Mouse (Mus musculus) kidney, adult 2 months (tissue): ENCODE measurements around the gene Dnajc8. TPM values are rescaled to one million over a fixed set of nuclear protein-coding genes. Genes with fewer than 3 reads are reported as not detected.

Source experiments
- DNase-seq: peaks from one replicate; pipeline ENCODE4 v3.0.0; 2021
- H3K27ac ChIP-seq: fragments of 200-500 bp; 2 replicates; pipeline ENCODE4 v1.5.1; 2012; ENCODE audit warnings: low read depth, low read length, control low read depth, inconsistent platforms; ENCODE audit not compliant: insufficient read depth
- H3K27me3 ChIP-seq: fragments of 200-500 bp; replicated peaks from 2 replicates; pipeline ENCODE4 v1.6.1; 2012; ENCODE audit warnings: mild to moderate bottlenecking, moderate library complexity, low read length, inconsistent platforms; ENCODE audit not compliant: control insufficient read depth, insufficient read depth
- H3K36me3 ChIP-seq: fragments of 200-500 bp; 2 replicates; pipeline ENCODE4 v1.6.1; 2012; ENCODE audit warnings: mild to moderate bottlenecking, moderate library complexity, low read length, inconsistent platforms; ENCODE audit not compliant: control insufficient read depth, insufficient read depth
- H3K4me1 ChIP-seq: fragments of 200-500 bp; 2 replicates; pipeline ENCODE4 v1.6.1; 2011; ENCODE audit warnings: low read length; ENCODE audit not compliant: control insufficient read depth, insufficient read depth
- H3K4me3 ChIP-seq: fragments of 200-500 bp; 2 replicates; pipeline ENCODE4 v1.5.1; 2011; ENCODE audit warnings: mild to moderate bottlenecking, low read depth, low read length, control low read depth; ENCODE audit not compliant: insufficient read depth
- CTCF ChIP-seq: fragments of 200-500 bp; conservative IDR thresholded peaks from 2 replicates; pipeline ENCODE4 v1.5.1; 2011; ENCODE audit warnings: low read depth, mild to moderate bottlenecking, control low read depth, low read length, moderate library complexity, mixed read lengths; ENCODE audit not compliant: insufficient read depth, insufficient read length
- POLR2A ChIP-seq: fragments of 200-500 bp; IDR thresholded peaks from one replicate; pipeline ENCODE4 v1.6.1; 2011; ENCODE audit warnings: low read depth, low read length, control low read depth
- WGBS: fragments of 180-500 bp; shearing (Covaris S2); methylation state at CpG from one replicate; pipeline ENCODE4 v1.1.7; 2018; 5-methylcytosine and 5-hydroxymethylcytosine counted together
- polyA plus RNA-seq: library from polyadenylated mRNA; depleted of rRNA; stranded (reverse); fragments of >200 nt; gene quantifications from 2 replicates; pipeline ENCODE4 v1.2.3, GENCODE M21; 2012

Dnajc8 gene
- polyA plus RNA-seq, 1 experiment: 32.2 TPM

GRCm38 (mm10) chr4:132567361-132567779 lies 32.0 kb downstream of the Dnajc8 start:
- H3K4me1 ChIP-seq: no peaks in the 10 kb centered on the region
- no peak overlapping the region for H3K4me3 ChIP-seq
- H3K36me3 ChIP-seq: no peaks in the 10 kb centered on the region
- H3K27ac ChIP-seq: no peak overlapping the region
- peak; percentile 14 for DNase-seq
- 55% methylated on average over 9 of the region's 9 CpGs for WGBS
- H3K27me3 ChIP-seq: no peaks in the 10 kb centered on the region
- TF ChIP-seq POLR2A (no peak), CTCF (no peak)

- H3K36me3 ChIP-seq: no peaks in the 10 kb centered on the region
- no peak overlapping the region for H3K4me3 ChIP-seq
- 0 out of 2 replicates have a peak, but pooled peaks have one; percentile 7 for TF ChIP-seq CTCF
- TF ChIP-seq POLR2A: no peak
- no peaks in the 10 kb centered on the region for H3K27me3 ChIP-seq
- 94% methylated on average over 5 of the region's 5 CpGs for WGBS
- no peak for DNase-seq
- no peaks in the 10 kb centered on the region for H3K4me1 ChIP-seq
- no peak overlapping the region for H3K27ac ChIP-seq
Observed at GRCm38 (mm10) chr4:132569115-132569514, 33.8 kb downstream of the Dnajc8 start.

- DNase-seq: no peak
- WGBS: 73% methylated on average over 9 of the region's 9 CpGs
- no peak overlapping the region for H3K4me3 ChIP-seq
- H3K27ac ChIP-seq: no peak overlapping the region
- no peaks in the 10 kb centered on the region for H3K4me1 ChIP-seq
- TF ChIP-seq POLR2A: no peak
- no peak for TF ChIP-seq CTCF
- H3K36me3 ChIP-seq: no peaks in the 10 kb centered on the region
- no peaks in the 10 kb centered on the region for H3K27me3 ChIP-seq
Observed at GRCm38 (mm10) chr4:132571190-132571589, 35.8 kb downstream of the Dnajc8 start.

GRCm38 (mm10) chr4:132573327-132573726 lies 38.0 kb downstream of the Dnajc8 start:
- 52% methylated on average over 11 of the region's 11 CpGs for WGBS
- Histone ChIP-seq H3K27ac (no peak overlapping the region), H3K4me3 (no peak overlapping the region), H3K27me3 (no peaks in the 10 kb centered on the region), H3K4me1 (no peaks in the 10 kb centered on the region), H3K36me3 (no peaks in the 10 kb centered on the region)
- TF ChIP-seq CTCF (no peak), POLR2A (no peak)
- peak; percentile 26 for DNase-seq

- no peak for DNase-seq
- WGBS: 96% methylated on average over 1 of the region's 1 CpGs
- no peak overlapping the region for H3K4me3 ChIP-seq
- TF ChIP-seq CTCF (no peak), POLR2A (no peak)
- H3K36me3 ChIP-seq: no peaks in the 10 kb centered on the region
- no peak overlapping the region for H3K27ac ChIP-seq
- H3K27me3 ChIP-seq: no peaks in the 10 kb centered on the region
- no peaks in the 10 kb centered on the region for H3K4me1 ChIP-seq
Observed at GRCm38 (mm10) chr4:132574809-132575347, 39.5 kb downstream of the Dnajc8 start.

- Histone ChIP-seq H3K4me3 (no peak overlapping the region), H3K36me3 (no peaks in the 10 kb centered on the region), H3K4me1 (no peaks in the 10 kb centered on the region), H3K27ac (no peak overlapping the region), H3K27me3 (no peaks in the 10 kb centered on the region)
- DNase-seq: no peak
- 47% methylated on average over 3 of the region's 3 CpGs for WGBS
- TF ChIP-seq CTCF (no peak), POLR2A (no peak)
Observed at GRCm38 (mm10) chr4:132583781-132584180, 48.4 kb downstream of the Dnajc8 start.

- Histone ChIP-seq H3K4me1 (no peaks in the 10 kb centered on the region), H3K36me3 (no peaks in the 10 kb centered on the region), H3K27ac (no peak overlapping the region), H3K27me3 (no peaks in the 10 kb centered on the region), H3K4me3 (no peak overlapping the region)
- DNase-seq: no peak
- WGBS: 70% methylated on average over 2 of the region's 2 CpGs
- TF ChIP-seq CTCF: no peak
- TF ChIP-seq POLR2A: no peak
Observed at GRCm38 (mm10) chr4:132584975-132585374, 49.6 kb downstream of the Dnajc8 start.
